Mouse (Mus musculus) 3T3-L1 (cell line): ENCODE measurements around the gene Mup15.
"Not testable (repeated sequence)": the region's sequence is repeated elsewhere in the genome, so short reads cannot be mapped to it uniquely, and the experiment has no call there.

Experiments
- DNase-seq: peaks from one replicate; pipeline ENCODE4 v3.0.0-alpha.2; 2015; ENCODE audit warnings: low read depth, low spot score

Gene Mup15

DNA sequence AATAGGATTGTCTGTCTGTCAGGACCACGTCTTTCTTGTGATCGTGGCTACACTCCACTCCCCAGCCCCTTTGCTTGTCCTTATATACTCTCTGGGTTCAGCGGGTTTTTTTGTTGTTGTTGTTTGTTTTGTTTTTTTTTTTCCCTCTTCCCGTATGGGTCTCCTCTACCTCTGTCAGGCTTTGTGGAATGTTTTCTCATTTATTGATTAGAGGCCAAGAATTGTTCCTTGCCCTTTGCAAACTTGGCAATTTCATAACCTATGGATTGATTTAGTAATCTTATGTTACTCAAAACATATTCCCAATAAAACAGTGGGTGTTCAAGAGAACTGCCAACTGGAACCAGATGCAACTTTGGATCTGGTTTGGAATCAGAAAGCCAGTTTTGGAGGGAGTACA lies at the start of gene Mup15:
Gene Mup15 (minus strand): TSS at position 101 of the 400 bp plus-strand sequence.
- DNase-seq = not testable (repeated sequence)
